Mouse (Mus musculus) kidney, adult 18-20 months (tissue): ENCODE measurements around the gene Nipal3.

ENCODE experiments used
- DNase-seq: peaks from one replicate; pipeline ENCODE4 v3.0.0; 2021

Gene Nipal3

GRCm38 (mm10) chr4:135433443-135434394 lies 61.1 kb downstream of the Nipal3 start, which contains the start of gene Rcan3:
TSS of gene Rcan3 (minus strand) at chr4:135433853.
- DNase-seq: peak; percentile 82

GRCm38 (mm10) chr4:135433086-135433442 lies 61.8 kb downstream of the Nipal3 start:
- DNase-seq: no peak

- no peak for DNase-seq
Observed at GRCm38 (mm10) chr4:135429990-135430760, 64.7 kb downstream of the Nipal3 start.

GRCm38 (mm10) chr4:135429383-135429782 lies 65.5 kb downstream of the Nipal3 start:
- DNase-seq: no peak

- DNase-seq: no peak
Observed at GRCm38 (mm10) chr4:135426587-135426986, 68.3 kb downstream of the Nipal3 start.

GRCm38 (mm10) chr4:135425625-135426024 lies 69.2 kb downstream of the Nipal3 start:
- no peak for DNase-seq

- DNase-seq: no peak
Observed at GRCm38 (mm10) chr4:135420961-135421360, 73.9 kb downstream of the Nipal3 start.

- DNase-seq: no peak
Observed at GRCm38 (mm10) chr4:135420416-135420815, 74.4 kb downstream of the Nipal3 start.

- DNase-seq: no peak
Observed at GRCm38 (mm10) chr4:135419996-135420395, 74.8 kb downstream of the Nipal3 start.

- no peak for DNase-seq
Observed at GRCm38 (mm10) chr4:135416367-135416766, 78.5 kb downstream of the Nipal3 start.

- no peak for DNase-seq
Observed at GRCm38 (mm10) chr4:135413491-135413890, 81.3 kb downstream of the Nipal3 start.

- DNase-seq: peak; percentile 60
Observed at GRCm38 (mm10) chr4:135411633-135412032, 83.2 kb downstream of the Nipal3 start.

- peak; percentile 27 for DNase-seq
Observed at GRCm38 (mm10) chr4:135406180-135406579, 88.7 kb downstream of the Nipal3 start.

GRCm38 (mm10) chr4:135404916-135405315 lies 89.9 kb downstream of the Nipal3 start:
- no peak for DNase-seq

- no peak for DNase-seq
Observed at GRCm38 (mm10) chr4:135404048-135404447, 90.8 kb downstream of the Nipal3 start.

GRCm38 (mm10) chr4:135401881-135402280 lies 93.0 kb downstream of the Nipal3 start:
- DNase-seq: no peak

GRCm38 (mm10) chr4:135397991-135398390 lies 96.8 kb downstream of the Nipal3 start, which contains the start of gene Ncmap:
TSS of gene Ncmap (minus strand) at chr4:135398227.
- no peak for DNase-seq

- DNase-seq: no peak
Observed at GRCm38 (mm10) chr4:135397551-135397950, 97.3 kb downstream of the Nipal3 start.

- no peak for DNase-seq
Observed at GRCm38 (mm10) chr4:135396303-135396702, 98.5 kb downstream of the Nipal3 start.
